Mouse (Mus musculus): ENCODE measurements around the gene Xlr.
"Not testable (repeated sequence)": the region's sequence is repeated elsewhere in the genome, so short reads cannot be mapped to it uniquely, and the experiment has no call there.

The Xlr gene

GRCm38 (mm10) chrX:53797519-53797918, at the start of gene Xlr:
Xlr (minus strand) TSS chrX:53797706.
- DNase-seq (ENCODE audit: extremely low read depth, low read depth, low spot score), result not testable (repeated sequence)

- DNase-seq (ENCODE audit: extremely low read depth, low read depth, low spot score), result no peak
Observed at GRCm38 (mm10) chrX:53799074-53799473, 1.6 kb upstream of the Xlr start.

GRCm38 (mm10) chrX:53776276-53776675, 21.2 kb downstream of the Xlr start, which contains the start of gene Zfp36l3:
Zfp36l3 (minus strand) TSS chrX:53776394.
- DNase-seq (ENCODE audit: extremely low read depth, low read depth, low spot score), result no peak

- no peak for DNase-seq (ENCODE audit: extremely low read depth, low read depth, low spot score)
Observed at GRCm38 (mm10) chrX:53757736-53758135, 39.8 kb downstream of the Xlr start, which contains the start of gene 1700013H16Rik. 1700013H16Rik (minus strand) TSS chrX:53757831.

- no peak for DNase-seq (ENCODE audit: extremely low read depth, low read depth, low spot score)
Observed at GRCm38 (mm10) chrX:53752851-53753250, 44.7 kb downstream of the Xlr start.

DNA sequence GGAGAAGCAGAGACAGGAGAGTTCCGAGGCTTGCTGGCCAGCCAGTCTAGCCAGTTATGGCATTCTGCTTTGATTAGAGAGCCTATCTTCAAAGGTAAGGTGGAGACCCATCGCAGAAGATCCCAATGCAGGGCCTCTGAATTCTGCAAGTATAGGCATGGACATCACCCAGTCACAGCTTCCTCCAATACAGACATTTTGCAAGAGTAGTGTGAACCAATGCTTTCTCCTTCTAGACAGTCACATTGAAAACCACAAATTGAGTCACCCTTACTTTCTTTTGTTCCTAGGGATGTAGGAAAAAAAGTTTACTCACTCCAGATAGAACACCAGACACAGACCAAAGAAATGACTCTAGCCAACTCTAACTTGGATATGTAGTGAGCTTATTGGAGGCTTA, 68.5 kb downstream of the Xlr start:
- no peak for DNase-seq (ENCODE audit: extremely low read depth, low read depth, low spot score)

Measured in fat pad, adult 2 months (tissue).